7 mouse cellular contexts compared by ENCODE assay signal in the genomic region with DNA sequence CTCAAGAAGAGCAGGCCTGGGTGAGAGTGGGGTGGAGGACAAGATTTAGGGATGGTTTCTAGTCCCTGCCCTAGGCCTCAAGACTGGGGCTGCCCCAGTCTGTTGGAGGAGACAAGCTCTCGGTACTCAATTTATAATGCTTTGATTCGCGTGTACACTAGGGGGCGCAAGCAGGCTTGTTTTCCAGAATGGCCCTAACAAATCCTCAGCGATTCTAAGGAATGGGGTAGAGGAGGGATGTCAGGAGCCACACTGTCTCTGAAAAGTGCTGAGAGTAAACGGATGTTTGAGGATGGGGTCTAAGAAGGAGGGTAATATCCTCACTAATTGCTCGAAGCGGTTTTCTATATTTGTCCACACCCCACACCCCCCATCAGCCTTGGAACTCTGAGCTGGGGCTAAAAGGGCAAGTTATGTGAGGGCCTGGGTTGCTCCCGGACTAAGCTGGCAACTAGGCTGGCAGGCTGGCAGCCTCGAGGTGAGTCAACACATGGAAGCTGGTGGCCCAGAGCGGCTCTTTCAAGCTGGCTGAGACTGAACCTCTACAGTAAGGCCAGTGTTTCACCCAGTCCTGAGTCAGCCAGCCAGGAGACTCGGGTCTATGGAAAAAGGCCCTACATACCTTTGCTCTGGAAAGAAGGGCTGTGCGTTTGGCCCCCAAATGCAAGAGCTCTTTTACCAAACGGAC.
DNase-seq lines count a peak whose midpoint lies in the region; ATAC-seq and TF ChIP-seq lines count a peak whose summit lies in the region.

No protein-coding gene starts in this region.

- H3K36me3 ChIP-seq in intestine, postnatal 0 days (ENCODE audit: control insufficient read depth, insufficient read depth) = no peaks in the 10 kb centered on the region
- H3K36me3 ChIP-seq in midbrain, embryonic 12.5 days = no peaks in the 10 kb centered on the region

- H3K9ac ChIP-seq in intestine, postnatal 0 days (ENCODE audit: low read depth, low read length) = no peak overlapping the region
- H3K9ac ChIP-seq in midbrain, embryonic 12.5 days (replicated peaks) = no peak overlapping the region

- intact Hi-C loops in left cerebral cortex, postnatal 36 days (cut with DNase I) = loop anchor here (5.0 to 10.0 kb wide), 4 partner anchors 238 to 740 kb away; partner anchors contain the start of gene Foxn3

- H3K27ac ChIP-seq in intestine, postnatal 0 days (ENCODE audit: low read depth, low read length) = peak overlapping the region; percentile 82
- no peak overlapping the region for H3K27ac ChIP-seq in midbrain, embryonic 12.5 days (replicated peaks)

- peak overlapping the region; percentile 39 for H3K4me2 ChIP-seq in intestine, postnatal 0 days (replicated peaks; ENCODE audit: low read depth)
- no peak overlapping the region for H3K4me2 ChIP-seq in midbrain, embryonic 12.5 days (replicated peaks)

- DNase-seq in adrenal gland, adult 8-10 months = peak; percentile 68
- peak; percentile 76 for DNase-seq in embryo, embryonic 11.5 days (ENCODE audit: low read depth, low spot score)
- peak; percentile 68 to 86 for DNase-seq in gastrocnemius, postnatal 4 days (ENCODE audit: low spot score in 2 of 2)
- peak; percentile 75 to 85 for DNase-seq in left cerebral cortex, postnatal 36 days (ENCODE audit: low spot score in 2 of 2)
- peak; percentile 24 for DNase-seq in spleen, adult 12 weeks (ENCODE audit: low spot score)

- H3K4me3 ChIP-seq in intestine, postnatal 0 days (ENCODE audit: low read depth, low read length) = no peak overlapping the region
- no peak overlapping the region for H3K4me3 ChIP-seq in midbrain, embryonic 12.5 days

- no peaks in the 10 kb centered on the region for H3K27me3 ChIP-seq in intestine, postnatal 0 days (replicated peaks; ENCODE audit: control insufficient read depth, insufficient read depth, low read length)
- peaks cover 9% of the 10 kb centered on the region for H3K27me3 ChIP-seq in midbrain, embryonic 12.5 days

- H3K9me3 ChIP-seq in intestine, postnatal 0 days (ENCODE audit: control insufficient read depth) = no peaks in the 10 kb centered on the region
- H3K9me3 ChIP-seq in midbrain, embryonic 12.5 days = no peaks in the 10 kb centered on the region

- H3K4me1 ChIP-seq in intestine, postnatal 0 days (replicated peaks; ENCODE audit: control insufficient read depth, insufficient read depth, low read length) = peaks cover 7% of the 10 kb centered on the region; the same call in 1 of the 2 replicates
- H3K4me1 ChIP-seq in midbrain, embryonic 12.5 days = no peaks in the 10 kb centered on the region; the same call in 1 of the 2 replicates

- TF ChIP-seq CTCF in intestine, postnatal 0 days (IDR thresholded peaks at IDR 0.05; ENCODE audit: low read depth) = peak; percentile 96

- WGBS in intestine, postnatal 0 days = 20% methylated on average over 14 of the region's 14 CpGs
- WGBS in midbrain, embryonic 12.5 days = 36% methylated on average over 14 of the region's 14 CpGs

- peak; percentile 75 for ATAC-seq in intestine, postnatal 0 days
- peak; percentile 76 for ATAC-seq in midbrain, embryonic 12.5 days (ENCODE audit: low FRiP score, low read depth)

Comparison
In these comparisons a context has a peak if more than half of its experiments do, and no peak if none do; other contexts are left out.
1. DNase-seq: peak in every context shown above with its lines; median percentile 80 in left cerebral cortex, postnatal 36 days; 77 in gastrocnemius, postnatal 4 days; 76 in embryo, embryonic 11.5 days; 68 in adrenal gland, adult 8-10 months; 24 in spleen, adult 12 weeks.